Mouse (Mus musculus): Measurements from ENCODE around the gene Ifitm1.

- TF ChIP-seq GATA1 (IDR thresholded peaks at IDR 0.05; ENCODE audit: borderline replicate concordance, low read length) (no peak), FLI1 (IDR thresholded peaks at IDR 0.05; ENCODE audit: low read length) (no peak)
These were observed 24.2 kb upstream of the Ifitm1 start for GRCm38 (mm10) chr7:140942811-140943210.

Measured in megakaryocyte, embryonic 14.5 days (primary cell).